Mouse (Mus musculus) G1E-ER4 (cell line): ENCODE results near the gene Insl3. TPM values are rescaled to one million over a fixed set of nuclear protein-coding genes. Genes with fewer than 3 reads are reported as not detected.

Experiments
- GATA1 ChIP-seq: IDR thresholded peaks from one replicate; pipeline ENCODE4 v1.8.0; 2012; ENCODE audit warnings: low read length, inconsistent platforms
- polyA plus RNA-seq: library from polyadenylated mRNA; stranded (reverse); fragments of >175 nt; gene quantifications from 2 replicates; pipeline ENCODE4 v1.2.3, GENCODE M21; 2012

Gene Insl3
- polyA plus RNA-seq, 1 experiment, result 5.5 TPM

GRCm38 (mm10) chr8:71719928-71720457 lies 31.0 kb downstream of the Insl3 start:
- TF ChIP-seq GATA1, result no peak

DNA sequence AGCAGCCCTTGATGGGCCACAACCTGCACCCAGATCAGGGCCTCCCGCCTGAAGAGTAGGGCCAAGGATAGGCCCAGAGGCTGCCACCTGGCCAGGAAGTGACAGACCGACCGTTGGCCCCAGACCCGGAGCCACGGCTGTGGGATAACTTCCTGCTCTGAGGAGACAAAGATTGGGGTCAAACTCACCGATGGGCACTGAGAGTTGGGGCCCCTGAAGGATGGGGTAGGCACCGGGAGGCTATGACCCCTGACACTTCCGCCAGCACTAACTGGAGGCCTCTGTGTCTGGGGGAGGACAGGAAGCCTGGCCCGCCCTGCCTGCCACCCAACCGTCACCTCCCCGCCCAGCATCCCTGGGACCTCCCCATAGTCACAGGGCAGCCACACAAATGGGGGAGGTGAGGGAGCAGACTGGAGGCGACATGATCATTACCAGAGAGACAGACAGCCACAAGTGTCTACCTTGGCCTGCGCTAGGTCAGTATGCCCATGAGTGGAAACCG lies 34.1 kb downstream of the Insl3 start:
- TF ChIP-seq GATA1, result no peak

GRCm38 (mm10) chr8:71724389-71724788 lies 35.4 kb downstream of the Insl3 start:
- no peak for TF ChIP-seq GATA1

- TF ChIP-seq GATA1, result no peak
These were observed 36.3 kb downstream of the Insl3 start, which contains the start of gene Fcho1 for GRCm38 (mm10) chr8:71725122-71725924. Fcho1 (minus strand) TSS chr8:71725716.

DNA sequence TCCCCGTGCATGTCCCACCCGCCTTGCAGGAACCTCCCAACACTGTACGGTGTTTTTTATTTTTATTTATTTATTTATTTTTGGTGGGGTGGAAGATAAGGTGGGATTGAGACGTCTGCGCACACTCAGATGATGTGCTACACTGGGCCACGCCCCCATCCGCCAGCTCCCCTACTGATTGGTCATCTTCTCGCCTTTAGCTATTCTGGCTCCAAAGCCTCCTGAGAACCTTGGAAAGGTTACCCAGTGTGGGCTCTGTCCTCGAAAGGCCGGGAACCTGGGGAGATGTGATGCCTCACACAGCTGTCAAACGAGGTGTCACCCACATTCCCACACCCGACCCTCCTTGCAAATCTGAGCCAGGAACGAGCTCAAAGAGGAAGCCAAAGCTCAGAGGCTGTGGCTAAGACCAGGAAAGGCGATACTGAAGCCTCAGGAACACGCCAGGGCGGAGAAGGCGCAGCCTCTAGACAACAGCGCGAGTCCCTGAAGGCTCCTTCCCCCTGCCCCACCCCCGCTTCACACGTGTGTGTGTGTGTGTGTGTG lies 39.3 kb downstream of the Insl3 start:
- TF ChIP-seq GATA1, result no peak

GRCm38 (mm10) chr8:71728826-71729620 lies 40.0 kb downstream of the Insl3 start:
- TF ChIP-seq GATA1, result no peak

GRCm38 (mm10) chr8:71731652-71732230 lies 42.7 kb downstream of the Insl3 start:
- no peak for TF ChIP-seq GATA1

Other genes starting within 250 kb of the Insl3 start
- 18.9 and 25.3 TPM in 2 replicates for gene Abhd8, start 225.6 kb upstream of the Insl3 start, polyA plus RNA-seq
- 221 and 248 TPM in 2 replicates for gene Mrpl34, start 224.3 kb upstream of the Insl3 start, polyA plus RNA-seq
- gene Dda1, start 220.0 kb upstream of the Insl3 start, polyA plus RNA-seq, result 284 and 345 TPM in 2 replicates
- gene Ano8, start 203.3 kb upstream of the Insl3 start, polyA plus RNA-seq, result 1.1 and 1.2 TPM in 2 replicates
- gene Gtpbp3, start 201.1 kb upstream of the Insl3 start, polyA plus RNA-seq, result 40.9 and 51.0 TPM in 2 replicates
- 1.9 and 2.4 TPM in 2 replicates for gene Plvap, start 177.5 kb upstream of the Insl3 start, polyA plus RNA-seq
- gene Ccdc194, start 163.5 kb upstream of the Insl3 start, polyA plus RNA-seq, result not detected in 2 replicates
- 17.1 and 18.8 TPM in 2 replicates for gene Bst2, start 151.8 kb upstream of the Insl3 start, polyA plus RNA-seq
- 135 and 147 TPM in 2 replicates for gene Mvb12a, start 146.3 kb upstream of the Insl3 start, polyA plus RNA-seq
- gene Tmem221, start 130.3 kb upstream of the Insl3 start, polyA plus RNA-seq, result not detected in 2 replicates
- not detected in 2 replicates for gene Nxnl1, start 122.6 kb upstream of the Insl3 start, polyA plus RNA-seq
- not detected in 2 replicates for gene Slc27a1, start 120.3 kb upstream of the Insl3 start, polyA plus RNA-seq
- gene Pgls, start 97.0 kb upstream of the Insl3 start, polyA plus RNA-seq, result 435 and 550 TPM in 2 replicates
- gene Fam129c, start 91.6 kb upstream of the Insl3 start, polyA plus RNA-seq, result 7.9 and 8.6 TPM in 2 replicates
- gene Colgalt1, start 78.2 kb upstream of the Insl3 start, polyA plus RNA-seq, result 41.9 and 53.0 TPM in 2 replicates
- gene Unc13a, start 17.5 kb upstream of the Insl3 start, polyA plus RNA-seq, result 0.41 and 0.52 TPM in 2 replicates
- gene Jak3, start 12.9 kb upstream of the Insl3 start, polyA plus RNA-seq, result 27.6 and 33.8 TPM in 2 replicates
- 0.02 TPM in 1 of 2 replicates, not detected in the other for gene B3gnt3, start 12.6 kb downstream of the Insl3 start, polyA plus RNA-seq
- 32.9 and 36.1 TPM in 2 replicates for gene Fcho1, start 36.5 kb downstream of the Insl3 start, polyA plus RNA-seq
- gene Zfp709, start 192.8 kb downstream of the Insl3 start, polyA plus RNA-seq, result 0.78 and 2.4 TPM in 2 replicates
- 0.25 and 0.70 TPM in 2 replicates for gene Zfp882, start 219.4 kb downstream of the Insl3 start, polyA plus RNA-seq
- 2.5 and 3.6 TPM in 2 replicates for gene Zfp617, start 219.4 kb downstream of the Insl3 start, polyA plus RNA-seq